Mouse (Mus musculus) embryo, embryonic 10 days (tissue): ENCODE measurements around the gene Ccl17.

Experiments
- DNase-seq: peaks from one replicate; pipeline ENCODE4 v3.0.0-alpha.2; 2015; ENCODE audit warnings: low spot score

The Ccl17 gene

DNA sequence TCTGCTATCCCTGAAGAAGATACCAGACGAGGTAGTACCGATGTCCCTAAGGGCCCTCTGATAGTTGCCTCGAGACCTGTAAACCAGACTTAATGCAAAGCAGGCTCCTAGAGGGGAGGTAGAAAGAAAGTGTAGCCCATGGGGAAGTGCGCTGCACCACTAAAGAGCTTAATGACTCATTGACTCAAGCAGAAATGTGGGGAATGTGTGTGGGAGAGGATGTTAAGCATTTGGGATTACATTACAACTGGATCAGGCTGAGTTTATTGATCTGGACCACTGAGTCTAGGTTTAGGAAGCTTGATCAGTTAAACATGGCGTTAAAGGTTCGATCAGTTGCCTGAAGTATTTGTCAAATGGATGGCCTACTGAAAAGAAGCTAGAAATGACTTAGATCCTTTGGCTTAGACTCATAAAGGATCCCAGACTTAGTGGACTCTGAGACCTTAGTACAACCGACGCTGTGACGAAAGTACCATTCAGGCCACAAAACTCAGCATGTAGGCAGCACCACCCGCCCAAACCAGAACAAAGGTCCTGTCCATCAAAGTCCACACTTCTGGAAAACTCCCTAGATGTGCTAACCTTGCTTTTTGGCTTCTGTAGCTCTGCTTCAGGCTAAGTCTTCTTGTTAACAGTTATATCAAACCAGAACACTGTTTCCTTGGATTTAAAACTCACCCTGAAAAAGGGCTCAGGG, 20.8 kb upstream of the Ccl17 start:
- DNase-seq = no peak

DNA sequence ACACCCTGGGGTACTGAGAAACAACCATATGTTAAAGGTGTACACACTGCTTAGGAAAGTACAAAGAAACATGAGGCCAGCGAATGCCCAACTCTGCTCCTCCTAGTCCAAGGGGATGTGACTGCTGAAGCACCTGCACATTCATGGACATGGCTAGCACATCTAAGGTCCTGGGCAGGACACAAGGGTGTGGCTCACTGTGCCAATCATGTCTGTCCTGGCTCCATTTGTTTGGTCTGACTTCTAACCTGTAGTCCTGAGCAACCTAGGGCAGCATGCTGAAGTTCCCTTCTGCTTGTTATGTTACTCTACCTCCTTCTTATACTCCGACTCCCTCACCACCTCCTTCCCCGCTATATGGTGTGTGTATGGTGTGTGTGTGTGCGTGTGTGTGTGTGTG, 15.9 kb upstream of the Ccl17 start:
- DNase-seq = no peak

DNA sequence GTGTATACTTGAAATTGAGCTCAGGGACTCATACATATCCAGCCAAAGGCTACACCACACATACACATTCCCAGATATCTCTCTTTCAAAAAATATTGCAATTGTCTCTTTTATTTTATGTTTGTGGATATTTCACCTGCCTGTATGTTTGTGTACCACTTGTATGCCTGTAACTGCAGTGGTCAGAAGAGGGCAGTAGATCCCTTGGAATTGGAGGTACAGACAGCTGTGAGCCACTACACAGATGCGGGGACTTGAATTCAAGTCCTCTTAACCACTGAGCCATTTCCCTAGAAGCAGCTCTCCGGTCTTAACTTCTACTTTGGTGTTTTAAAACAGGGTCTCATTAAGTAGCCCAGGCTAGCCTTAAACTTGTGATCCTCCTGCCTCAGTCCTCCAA, 15.5 kb upstream of the Ccl17 start:
- no peak for DNase-seq

DNA sequence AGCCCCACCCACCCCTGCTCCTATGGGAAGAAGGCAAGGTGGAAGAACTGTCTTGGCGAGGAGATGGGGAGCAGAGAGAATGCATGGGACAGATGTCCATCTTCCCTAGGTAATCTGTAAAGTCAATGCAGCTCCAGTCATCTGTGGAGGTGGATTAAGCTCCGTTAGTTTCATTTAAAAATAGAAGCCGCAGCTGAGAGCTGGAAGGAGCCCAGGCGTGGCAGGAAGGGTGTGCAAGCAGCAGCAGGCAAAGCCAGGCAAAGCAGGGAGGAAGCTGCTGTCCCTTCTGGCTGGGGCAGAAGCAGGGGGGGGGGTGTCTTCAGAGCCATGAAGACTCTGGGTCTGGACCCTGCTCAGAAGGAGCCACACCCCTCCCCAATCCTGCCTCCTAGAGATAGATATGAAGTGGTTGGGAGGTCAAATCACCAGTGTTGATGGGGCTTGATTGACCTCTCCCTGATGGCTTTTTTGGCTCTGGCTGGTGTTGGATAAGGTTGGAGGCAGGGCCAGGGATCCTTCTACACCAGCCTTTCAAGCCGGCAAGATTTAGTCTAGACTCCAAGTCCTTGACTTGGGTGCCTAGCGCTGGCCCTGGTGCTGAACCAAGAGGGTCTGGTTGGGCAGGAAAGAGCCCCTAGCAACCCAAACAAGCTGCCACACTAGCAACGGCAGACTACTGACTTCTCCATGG, 9.8 kb upstream of the Ccl17 start:
- peak; percentile 67 for DNase-seq

GRCm38 (mm10) chr8:94801293-94802095, 8.8 kb upstream of the Ccl17 start:
- DNase-seq = peak; percentile 55

- no peak for DNase-seq
Measured at GRCm38 (mm10) chr8:94802375-94802774, 7.9 kb upstream of the Ccl17 start.

DNA sequence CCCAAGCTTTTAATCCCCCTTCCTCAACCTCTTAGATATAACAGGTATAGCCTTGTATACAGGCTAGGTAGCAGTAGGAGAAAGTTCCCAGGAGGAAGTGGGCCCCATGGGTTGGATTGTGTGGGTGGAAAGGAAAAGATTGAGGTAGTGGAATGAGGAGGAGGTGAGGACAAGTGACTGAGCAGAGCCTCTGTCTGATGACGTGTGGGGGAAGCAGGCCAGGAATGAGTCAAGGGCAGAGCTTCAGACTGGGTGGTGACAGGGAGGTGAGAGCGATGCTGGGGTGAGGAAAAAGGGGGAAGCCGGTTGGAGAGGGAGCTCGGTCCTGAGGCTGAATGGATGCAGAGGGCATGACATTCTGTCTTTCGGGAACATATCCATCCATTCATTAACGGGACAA, 6.7 kb upstream of the Ccl17 start:
- DNase-seq = no peak

- DNase-seq = no peak
Measured at GRCm38 (mm10) chr8:94804546-94805340, 5.5 kb upstream of the Ccl17 start.

DNA sequence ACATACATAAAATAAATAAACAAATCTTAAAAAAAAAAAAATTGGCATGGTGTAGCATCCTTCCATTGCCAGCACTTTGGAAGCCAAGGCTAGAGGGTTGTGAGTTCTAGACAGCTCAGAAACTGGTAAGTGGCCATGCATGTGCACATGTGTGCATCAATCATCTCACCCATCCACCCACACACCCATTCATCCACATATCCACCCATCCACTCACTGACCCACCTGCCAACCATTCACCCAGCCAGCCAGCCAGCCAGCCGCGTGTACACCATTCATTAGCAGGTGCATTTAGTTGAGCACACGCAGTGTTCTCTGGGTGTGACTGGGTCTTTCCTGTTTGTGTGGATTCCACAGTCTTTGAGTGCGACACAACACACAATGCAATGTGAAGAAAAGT, 4.4 kb upstream of the Ccl17 start:
- DNase-seq = no peak

- DNase-seq = peak; percentile 23
Measured at GRCm38 (mm10) chr8:94807506-94807905, 2.7 kb upstream of the Ccl17 start.

- DNase-seq = no peak
Measured at GRCm38 (mm10) chr8:94808372-94808771, 1.9 kb upstream of the Ccl17 start.

GRCm38 (mm10) chr8:94810855-94811254, 602 bp downstream of the Ccl17 start:
- no peak for DNase-seq

GRCm38 (mm10) chr8:94811654-94812053, 1.4 kb downstream of the Ccl17 start:
- no peak for DNase-seq

GRCm38 (mm10) chr8:94812645-94813098, 2.4 kb downstream of the Ccl17 start:
- DNase-seq = peak; percentile 89

DNA sequence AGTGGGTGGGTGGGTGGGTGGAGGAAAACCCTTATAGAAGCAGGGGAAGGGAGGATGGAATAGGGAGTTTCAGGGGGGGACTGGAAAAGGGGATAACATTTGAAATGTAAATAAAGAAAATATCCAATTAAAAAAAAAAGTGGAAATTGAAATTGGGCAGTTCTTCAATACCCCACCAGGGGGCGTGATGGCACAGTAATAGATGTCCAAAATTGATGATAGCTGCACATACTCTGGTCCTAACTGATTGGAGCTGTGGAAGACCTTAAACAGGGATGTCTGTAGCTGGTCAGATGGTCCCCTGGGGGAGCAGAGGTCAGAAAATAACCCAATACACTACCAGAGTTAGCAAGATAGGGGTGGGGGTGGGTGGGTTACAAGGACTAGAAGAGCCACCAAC, 4.3 kb downstream of the Ccl17 start:
- peak; percentile 32 for DNase-seq

DNA sequence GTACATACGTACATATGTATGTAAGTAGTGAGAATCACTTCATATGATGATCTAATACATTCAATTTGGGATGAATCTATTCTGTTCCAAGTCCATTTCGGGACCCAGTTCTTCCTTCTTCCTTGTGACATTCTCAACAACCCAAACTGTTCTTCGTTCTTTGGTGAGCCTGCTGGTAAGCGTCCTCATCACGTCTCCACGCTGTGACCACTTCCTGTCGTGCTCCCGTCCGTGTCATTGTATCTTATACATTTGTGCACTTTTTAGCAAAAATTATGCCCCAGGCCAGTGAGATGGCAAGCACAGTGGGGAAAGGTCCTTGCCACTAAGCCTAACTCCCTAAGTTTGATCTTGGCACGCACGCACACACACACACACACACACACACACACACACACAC, 7.7 kb downstream of the Ccl17 start:
- DNase-seq = no peak

- no peak for DNase-seq
Measured at GRCm38 (mm10) chr8:94819671-94820179, 9.5 kb downstream of the Ccl17 start.

DNA sequence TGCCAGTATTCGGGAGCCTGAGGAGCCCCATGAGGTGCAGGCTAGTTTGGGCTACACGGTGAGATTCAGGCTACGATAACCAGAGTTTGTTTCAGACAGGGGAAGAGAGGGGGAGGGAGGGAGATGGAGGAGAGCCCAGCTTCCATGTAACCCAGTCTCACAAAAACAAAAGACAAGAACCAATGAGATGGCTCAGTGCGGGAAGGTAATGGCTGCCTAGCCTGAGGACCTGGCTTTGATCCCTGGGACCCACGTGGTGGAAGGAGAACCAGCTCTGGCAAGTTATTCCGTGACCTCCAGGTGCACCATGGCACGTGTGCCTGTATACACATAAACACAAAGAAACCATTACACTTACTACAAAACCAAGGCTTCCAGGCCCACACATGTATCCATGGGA, 10.3 kb downstream of the Ccl17 start:
- no peak for DNase-seq

GRCm38 (mm10) chr8:94821381-94821780, 11.1 kb downstream of the Ccl17 start:
- no peak for DNase-seq

- peak; percentile 80 for DNase-seq
Measured at GRCm38 (mm10) chr8:94822637-94823560, 12.6 kb downstream of the Ccl17 start.

- no peak for DNase-seq
Measured at GRCm38 (mm10) chr8:94825170-94825569, 14.9 kb downstream of the Ccl17 start.
